Mouse (Mus musculus) frontal cortex, postnatal 25 days (tissue): ENCODE measurements at regions not wholly inside any gene's neighbourhood (a gene's known extent, or its start where the extent isn't known, plus 50 kb on each side); places are given as distances from the start of the nearest gene placed in this dataset.
"Not testable (repeated sequence)": the region's sequence is repeated elsewhere in the genome, so short reads cannot be mapped to it uniquely, and the experiment has no call there.

Source experiments
- DNase-seq, 2 experiments: peaks; one replicate each; pipeline ENCODE4 v3.0.0; 2022; ENCODE audit warnings: low spot score in 2 of 2

GRCm38 (mm10) chr4:61998366-61998765 lies 55.6 kb downstream of the Mup20 start:
- peak; percentile 9 to 23 for DNase-seq

GRCm38 (mm10) chr4:61989941-61990340 lies 64.0 kb downstream of the Mup20 start:
- DNase-seq, result not testable (repeated sequence)

GRCm38 (mm10) chr4:61976159-61976558 lies 77.8 kb downstream of the Mup20 start:
- DNase-seq, result no peak

- no peak for DNase-seq
Measured at GRCm38 (mm10) chr4:61973236-61973635, 80.7 kb downstream of the Mup20 start.

GRCm38 (mm10) chr4:61969691-61970090 lies 84.3 kb downstream of the Mup20 start:
- no peak for DNase-seq

GRCm38 (mm10) chr4:61967674-61968073 lies 86.3 kb downstream of the Mup20 start:
- not testable (repeated sequence) for DNase-seq

GRCm38 (mm10) chr4:61962315-61962714 lies 91.6 kb downstream of the Mup20 start:
- DNase-seq, result no peak
